Mouse (Mus musculus): ENCODE results near the gene Wwtr1. TPM values are rescaled to one million over a fixed set of nuclear protein-coding genes. Genes with fewer than 3 reads are reported as not detected.
A peak's percentile ranks its signal among the peaks of the same experiment; 100 is the strongest.

Wwtr1 gene
- total RNA-seq, 2 experiments from 2014 or later: not detected

DNA sequence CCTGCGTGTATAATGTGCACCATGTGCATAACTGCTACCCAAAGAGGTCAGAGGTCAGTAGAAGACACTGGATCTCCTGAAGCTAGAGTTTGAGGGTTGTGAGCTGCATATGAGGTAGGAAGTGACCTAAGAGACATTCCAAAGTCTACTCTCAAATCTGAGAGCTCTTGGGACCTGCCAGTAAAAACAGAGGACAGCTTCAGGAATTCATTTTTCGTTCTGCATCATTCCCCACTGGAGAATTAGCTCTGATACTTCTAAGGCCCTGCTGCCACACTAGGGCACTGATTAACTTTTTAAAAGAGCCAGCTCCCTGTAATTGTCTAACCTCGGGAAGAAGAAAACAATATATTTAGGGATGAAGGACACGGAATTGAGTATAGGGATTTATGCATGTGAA, 53.8 kb downstream of the Wwtr1 start:
- no peak for ATAC-seq (replicated peaks; ENCODE audit: poor library complexity)

DNA sequence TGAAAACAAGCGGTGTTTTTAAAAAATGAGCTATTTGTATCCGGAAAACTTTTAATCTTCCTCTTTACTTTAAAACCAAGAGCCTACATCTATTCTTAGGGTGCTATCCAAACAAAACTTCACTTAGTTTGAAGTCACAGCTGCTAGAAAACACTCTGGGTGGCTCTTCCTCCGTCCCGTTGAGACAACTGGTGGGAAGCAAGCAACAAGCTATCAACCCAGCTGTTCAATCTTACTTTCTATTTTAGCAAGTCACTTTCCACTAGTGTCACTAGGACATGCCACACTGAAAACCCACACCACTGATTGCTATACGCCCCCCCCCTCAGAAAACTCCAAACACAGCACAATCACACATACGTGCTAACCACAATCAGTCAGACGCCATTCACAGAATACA, 55.7 kb downstream of the Wwtr1 start:
- ATAC-seq (replicated peaks; ENCODE audit: poor library complexity): no peak

DNA sequence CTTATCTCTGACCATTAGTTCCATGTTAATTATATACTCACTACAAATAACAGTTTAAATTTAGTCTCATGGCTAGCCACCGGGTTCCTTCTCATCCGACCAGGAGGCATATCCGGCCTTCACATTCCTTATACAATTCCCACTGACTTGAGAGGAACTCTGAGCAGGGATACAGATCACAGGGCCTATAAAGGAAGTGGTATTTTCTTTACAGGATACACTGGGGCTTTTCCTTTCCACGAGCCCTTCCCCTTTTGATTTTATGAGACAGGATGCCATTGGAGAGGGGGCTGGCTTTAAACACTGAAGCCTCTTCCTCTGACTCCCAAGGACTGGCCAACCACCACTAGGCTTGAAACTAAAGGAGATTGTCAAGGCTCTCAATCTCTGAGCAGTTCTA, 59.6 kb downstream of the Wwtr1 start:
- ATAC-seq (replicated peaks; ENCODE audit: poor library complexity): no peak

DNA sequence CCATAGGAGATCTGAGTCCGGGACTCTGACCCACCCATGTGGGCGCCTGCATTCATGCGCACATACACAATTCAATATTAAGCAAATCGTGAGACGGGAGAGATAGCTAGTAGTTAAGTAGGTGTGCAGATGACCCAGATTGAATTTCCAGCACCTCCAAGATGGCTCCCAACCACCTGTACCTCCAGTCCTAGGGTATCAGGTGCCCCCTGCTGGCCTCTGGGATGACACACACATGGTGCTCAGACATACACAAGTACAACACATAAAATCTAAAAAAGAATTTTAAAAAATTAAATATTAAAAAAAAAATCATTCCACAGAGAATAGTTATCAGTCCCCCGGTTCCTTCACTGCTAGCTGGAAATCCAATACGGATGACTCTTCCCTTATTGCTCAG, 60.7 kb downstream of the Wwtr1 start:
- no peak for ATAC-seq (replicated peaks; ENCODE audit: poor library complexity)

DNA sequence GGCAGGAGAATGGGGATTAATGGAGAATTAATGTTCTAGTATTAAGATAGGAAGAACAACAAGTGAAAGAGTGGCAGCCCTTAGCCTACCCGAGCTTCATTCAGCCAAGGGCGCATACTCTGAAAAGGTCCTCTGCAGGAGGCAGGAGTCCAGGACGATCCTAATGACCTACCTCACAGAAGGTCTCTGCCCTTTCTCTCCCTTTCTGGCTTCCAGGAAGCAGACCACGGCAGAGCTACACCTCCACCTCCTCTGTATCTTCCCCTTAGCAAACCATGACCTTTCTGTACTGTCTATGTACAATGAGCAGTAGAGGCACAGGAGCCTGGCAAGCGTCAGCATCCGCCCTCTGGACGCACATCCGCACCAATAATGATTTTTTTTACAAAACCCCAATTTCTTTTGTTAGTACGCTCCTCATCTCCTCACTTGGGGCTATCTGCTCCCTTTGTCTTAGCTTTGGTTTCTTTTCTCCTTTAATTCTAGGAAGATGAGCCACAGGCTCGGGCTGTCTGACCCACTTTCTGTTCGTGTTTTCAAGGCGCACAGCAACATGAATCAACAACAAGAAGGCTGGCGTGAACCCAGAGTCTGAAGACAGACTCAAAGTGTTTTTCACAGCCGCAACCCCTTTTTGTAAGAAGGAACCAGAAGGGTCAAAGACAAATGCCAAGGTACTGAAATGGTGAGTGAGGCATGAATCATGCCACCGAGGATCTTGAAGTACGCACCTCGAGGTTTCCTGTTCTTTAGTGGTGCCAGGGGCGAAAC, 63.7 kb downstream of the Wwtr1 start:
- ATAC-seq (replicated peaks; ENCODE audit: poor library complexity): no peak

DNA sequence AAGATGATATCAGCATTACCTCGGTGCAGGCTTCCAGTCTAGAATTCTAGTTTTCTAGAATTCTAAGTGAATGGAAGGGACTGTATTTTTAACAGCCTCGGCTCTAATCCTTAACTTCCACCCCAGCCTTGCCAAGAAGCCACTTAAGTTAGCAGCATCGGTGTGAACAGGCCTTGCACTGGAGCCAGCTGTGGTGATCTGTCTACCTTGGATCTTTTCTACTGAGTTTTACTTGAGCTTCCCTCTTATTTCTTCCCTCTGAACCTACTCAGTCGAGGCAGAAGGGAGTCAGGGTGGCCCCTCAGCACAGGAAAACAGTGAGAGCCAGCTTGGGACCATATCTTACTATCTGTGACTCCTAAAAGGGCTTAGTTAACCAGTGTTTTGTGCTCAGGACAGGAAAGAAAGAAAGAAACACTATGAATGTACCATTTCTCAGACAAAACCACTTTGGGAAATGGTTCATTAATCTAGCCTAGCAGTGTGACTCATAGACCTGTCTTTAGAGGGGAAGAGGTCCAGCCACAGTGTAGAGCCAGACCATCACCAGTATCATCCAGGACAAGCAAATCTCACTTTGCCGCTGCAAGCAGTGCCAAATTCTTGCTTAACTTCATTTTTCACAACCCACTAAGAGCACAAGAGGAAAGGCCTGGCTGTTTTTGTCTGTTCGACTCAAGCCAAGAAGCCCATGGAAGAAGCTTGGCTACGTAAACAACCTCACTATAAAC, 65.6 kb downstream of the Wwtr1 start:
- no peak for ATAC-seq (replicated peaks; ENCODE audit: poor library complexity)

DNA sequence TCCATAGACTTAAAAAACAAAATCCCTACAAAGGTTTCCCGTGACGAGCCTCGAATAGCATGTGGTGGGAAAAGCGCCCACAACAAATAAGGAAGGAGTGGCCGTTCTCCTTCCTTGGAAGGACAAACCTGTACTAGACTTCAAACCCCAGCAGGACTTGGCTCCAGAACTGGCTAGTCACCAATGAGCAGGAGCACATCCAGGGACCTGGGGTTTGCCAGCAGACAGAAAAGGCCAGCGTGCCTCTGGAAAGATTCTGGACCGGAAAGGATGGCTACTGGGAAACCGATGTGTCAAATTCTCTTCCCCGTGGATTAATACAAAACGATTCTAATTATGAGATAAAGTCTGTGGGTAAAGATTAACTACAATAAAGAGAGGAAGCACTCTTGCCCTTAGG, 69.7 kb downstream of the Wwtr1 start:
- ATAC-seq (replicated peaks; ENCODE audit: poor library complexity): no peak

DNA sequence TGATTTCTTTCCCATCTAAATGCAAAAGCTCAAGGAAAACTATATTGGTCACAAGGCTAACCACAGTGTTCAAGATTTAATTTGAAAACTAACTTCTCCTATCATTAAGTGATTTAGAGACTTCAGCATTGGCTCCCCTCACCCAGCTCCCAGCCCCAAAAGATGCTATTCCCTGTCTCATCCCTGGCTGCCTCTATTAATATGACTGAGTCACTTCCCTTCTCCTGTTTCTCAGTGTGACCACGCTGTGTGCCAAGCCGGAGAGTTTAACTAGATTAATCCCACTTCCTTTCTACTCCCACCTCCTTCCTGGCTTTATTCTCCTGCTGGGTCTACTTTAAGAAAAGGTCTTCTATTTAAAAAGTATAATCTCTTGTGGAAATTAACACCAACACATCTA, 71.0 kb downstream of the Wwtr1 start:
- no peak for ATAC-seq (replicated peaks; ENCODE audit: poor library complexity)

DNA sequence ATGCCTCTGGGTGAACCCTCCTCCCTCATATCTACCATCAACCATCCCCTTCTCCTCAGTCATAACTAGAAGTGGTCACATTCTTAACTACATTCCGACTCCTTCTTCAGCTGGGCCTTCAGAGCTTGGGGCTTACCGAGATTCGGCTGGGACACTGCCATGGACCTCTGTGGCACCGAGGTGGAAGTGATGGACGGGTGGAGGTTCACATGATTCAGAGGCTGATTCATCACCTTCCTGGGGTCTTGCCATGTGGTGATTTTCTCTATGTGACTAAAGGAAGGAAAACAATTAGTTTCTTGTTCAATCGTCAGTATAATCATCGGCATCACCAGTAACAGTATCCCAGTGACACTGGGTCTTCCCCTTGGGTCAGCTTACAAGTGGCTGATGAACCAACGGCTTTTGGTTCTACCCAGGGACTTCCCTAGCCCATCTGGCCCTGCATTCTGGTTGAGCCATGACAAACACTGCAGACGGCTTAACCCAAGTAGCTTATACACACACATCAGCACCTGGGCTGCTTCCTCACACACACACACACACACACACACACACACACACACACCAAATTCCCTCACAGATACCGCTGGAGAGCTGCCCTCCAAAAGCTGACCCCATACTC, 74.0 kb downstream of the Wwtr1 start:
- ATAC-seq (replicated peaks; ENCODE audit: poor library complexity): no peak

DNA sequence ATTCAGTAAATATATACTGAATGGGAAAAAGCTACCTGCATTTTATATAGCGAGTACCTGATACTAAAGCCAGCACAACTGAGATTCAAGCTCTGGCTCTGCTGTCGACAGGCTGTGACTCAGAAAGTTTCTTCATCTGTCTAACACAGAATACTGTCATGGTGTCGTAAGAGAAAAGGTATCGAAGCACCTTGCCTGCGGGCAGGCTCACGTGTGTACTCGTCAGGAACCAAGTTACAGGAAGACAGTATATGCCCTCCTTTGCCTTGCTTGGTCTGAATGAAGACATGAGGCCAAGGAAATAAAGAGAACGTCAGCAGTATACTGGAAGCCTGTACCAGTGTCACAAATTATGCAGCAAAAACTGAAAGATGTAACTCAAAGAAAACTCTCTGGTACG, 74.9 kb downstream of the Wwtr1 start:
- ATAC-seq (replicated peaks; ENCODE audit: poor library complexity): no peak

DNA sequence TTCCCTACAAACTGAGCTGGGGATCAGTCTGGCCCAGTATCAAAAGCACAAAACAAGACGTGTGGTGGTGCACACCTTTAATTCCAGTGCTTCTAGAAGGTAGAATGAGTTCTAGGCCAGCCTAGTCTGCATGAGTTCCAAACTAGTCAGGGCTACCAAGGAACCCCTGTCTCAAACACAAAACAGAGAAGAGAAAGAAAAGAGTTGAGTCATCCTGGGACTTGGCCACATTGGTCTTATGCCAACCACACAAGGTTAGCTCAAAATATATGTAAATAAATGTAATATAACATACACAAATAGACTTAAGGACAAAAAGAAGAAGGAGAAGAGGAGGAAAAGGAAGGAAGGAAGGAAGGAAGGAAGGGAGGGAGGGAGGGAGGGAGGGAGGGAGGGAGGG, 77.9 kb downstream of the Wwtr1 start:
- ATAC-seq (replicated peaks; ENCODE audit: poor library complexity): no peak

DNA sequence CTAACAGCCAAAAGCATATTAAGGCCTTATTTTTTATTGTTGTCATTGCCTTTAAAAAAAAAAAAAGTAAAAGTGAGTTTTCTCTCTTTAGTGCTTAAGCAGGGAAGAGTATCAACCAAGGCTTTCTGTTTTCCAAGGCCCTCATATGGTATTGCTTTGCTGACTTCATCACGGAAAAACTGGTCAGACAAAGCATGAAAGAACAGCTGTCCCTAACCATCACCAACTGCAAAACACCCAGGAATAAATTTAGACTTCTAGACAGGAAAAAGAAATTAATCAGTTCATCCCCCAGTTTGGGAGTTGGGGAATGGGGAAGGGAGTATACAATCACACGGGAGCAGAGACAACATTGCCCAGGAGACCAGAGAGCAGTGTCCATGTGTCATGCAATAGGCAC, 79.3 kb downstream of the Wwtr1 start:
- no peak for ATAC-seq (replicated peaks; ENCODE audit: poor library complexity)

DNA sequence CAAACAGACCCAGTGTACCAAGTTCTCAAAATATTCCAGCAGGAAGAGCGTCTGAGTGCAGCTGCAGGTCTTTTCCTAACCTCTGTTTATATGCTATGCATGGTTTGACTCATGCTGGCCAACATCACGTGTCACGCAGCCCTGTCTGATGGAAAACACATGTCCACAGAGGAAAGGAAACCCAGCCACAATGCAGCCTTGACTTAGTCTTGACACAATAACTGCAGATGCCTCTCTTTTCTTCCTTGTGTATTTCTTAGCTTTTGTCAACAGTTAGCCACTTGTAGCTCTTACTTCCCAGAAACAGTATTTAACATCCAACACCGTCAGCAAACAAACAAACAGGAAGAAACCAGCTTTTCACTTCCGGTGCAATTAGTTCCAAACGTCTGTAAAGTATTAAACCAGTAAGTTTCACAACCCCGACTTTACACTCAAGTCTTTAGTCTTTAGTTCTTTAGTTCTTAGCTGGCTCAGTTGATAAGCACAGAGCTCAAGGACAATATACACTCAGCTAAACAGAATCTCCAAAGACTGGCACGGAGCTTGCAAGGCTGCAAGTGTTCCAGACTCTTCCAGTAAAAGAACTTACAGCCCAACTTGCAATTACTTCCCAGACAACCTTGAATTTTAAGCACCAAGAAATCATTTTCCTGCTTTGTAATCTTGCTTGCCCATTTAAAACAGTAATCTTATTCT, 88.1 kb downstream of the Wwtr1 start:
- no peak for ATAC-seq (replicated peaks; ENCODE audit: poor library complexity)

DNA sequence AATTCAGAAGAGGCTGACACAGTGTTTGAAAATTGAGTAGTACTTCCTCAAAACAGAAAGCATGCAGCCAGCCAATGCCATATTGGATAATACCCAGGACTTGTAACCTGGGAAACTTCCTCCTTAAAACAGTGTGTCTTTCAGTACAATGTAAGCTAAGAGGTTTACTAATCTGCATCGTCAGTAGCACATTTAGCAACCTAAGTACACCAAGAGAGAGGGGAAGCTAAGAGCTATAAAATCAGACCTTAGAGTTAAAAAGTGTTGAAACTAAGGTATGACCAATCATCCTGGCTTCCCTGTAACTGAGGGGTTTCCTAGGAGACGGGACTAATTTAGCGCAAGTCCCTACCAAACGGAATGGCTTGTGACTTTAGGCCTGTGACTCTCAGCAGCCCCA, 89.6 kb downstream of the Wwtr1 start:
- no peak for ATAC-seq (replicated peaks; ENCODE audit: poor library complexity)

DNA sequence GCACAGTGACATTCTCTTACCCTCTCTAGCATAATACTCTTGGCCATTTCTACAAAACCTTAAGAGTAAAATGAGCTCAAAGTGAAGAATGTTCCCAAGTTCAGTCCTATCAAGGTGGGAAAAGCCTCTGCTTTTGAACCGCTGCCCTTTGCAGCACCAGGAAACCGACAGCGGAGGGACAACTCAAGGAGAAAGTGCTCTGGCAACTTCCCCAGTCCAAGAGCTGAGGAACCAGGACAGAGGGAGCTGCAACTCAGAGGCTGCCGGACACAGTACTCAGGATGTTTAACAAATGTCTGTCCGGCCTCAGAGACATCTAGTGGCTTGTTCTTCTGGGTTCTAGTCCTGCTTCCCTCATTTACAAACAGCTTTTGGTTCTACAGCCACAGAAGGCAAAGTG, 93.7 kb downstream of the Wwtr1 start:
- no peak for ATAC-seq (replicated peaks; ENCODE audit: poor library complexity)

DNA sequence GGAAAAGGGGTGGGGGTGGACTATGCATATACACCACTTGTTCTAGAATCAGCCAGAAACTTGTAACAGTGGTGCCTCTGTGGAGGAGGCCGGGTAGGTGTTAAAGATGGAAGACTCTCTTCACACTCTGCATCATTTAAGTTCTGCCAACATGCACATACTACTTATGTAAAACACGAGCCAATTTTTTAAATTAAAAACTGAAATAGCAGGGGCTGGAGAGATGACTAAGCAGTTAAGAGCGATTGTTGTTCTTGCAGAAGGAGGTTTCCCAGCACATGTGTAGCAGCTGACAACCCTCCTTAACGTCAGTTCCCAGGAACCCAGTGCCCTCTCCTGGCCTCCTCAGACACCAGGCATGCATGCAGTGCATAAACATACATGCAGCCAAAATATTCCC, 95.1 kb downstream of the Wwtr1 start:
- ATAC-seq (replicated peaks; ENCODE audit: poor library complexity): no peak

DNA sequence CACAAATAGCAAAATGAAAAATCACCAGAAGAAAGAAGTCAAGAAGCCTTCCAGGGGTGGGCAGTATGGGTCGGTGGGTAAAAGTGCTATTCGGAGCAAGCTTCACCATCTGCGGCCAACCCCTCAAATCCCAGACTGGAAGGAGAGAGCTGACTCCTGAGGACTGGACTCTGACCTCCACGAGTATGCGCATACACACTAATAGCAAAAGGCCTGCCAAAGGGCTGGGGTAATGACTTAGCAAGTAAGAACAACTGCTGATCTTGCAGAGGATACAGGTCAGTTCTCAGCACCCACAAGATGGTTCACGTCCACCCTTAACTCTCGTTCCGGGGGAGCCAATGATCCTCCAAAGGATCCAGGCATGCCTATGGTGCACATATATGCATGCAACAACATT, 101.3 kb downstream of the Wwtr1 start:
- ATAC-seq (replicated peaks; ENCODE audit: poor library complexity): no peak

DNA sequence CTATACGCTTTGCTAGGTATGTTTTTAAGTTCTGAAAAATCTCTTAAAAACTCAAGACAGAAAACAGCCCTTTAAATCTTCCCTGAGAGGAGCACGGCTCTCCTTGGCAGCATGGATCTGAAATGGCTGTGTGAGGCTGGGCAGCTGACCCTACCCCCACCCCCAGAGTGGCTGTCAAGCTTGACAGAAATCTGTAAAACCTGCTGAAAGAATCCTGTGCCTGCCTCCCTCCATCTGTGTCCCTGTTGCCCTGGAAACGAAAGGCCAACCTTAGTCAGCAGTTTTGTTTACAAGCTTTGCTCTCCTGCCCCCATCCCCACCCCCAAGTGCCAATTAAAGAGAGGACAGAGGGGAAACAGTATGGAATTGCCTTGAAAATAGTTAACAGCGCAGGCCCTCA, 103.3 kb downstream of the Wwtr1 start:
- no peak for ATAC-seq (replicated peaks; ENCODE audit: poor library complexity)

DNA sequence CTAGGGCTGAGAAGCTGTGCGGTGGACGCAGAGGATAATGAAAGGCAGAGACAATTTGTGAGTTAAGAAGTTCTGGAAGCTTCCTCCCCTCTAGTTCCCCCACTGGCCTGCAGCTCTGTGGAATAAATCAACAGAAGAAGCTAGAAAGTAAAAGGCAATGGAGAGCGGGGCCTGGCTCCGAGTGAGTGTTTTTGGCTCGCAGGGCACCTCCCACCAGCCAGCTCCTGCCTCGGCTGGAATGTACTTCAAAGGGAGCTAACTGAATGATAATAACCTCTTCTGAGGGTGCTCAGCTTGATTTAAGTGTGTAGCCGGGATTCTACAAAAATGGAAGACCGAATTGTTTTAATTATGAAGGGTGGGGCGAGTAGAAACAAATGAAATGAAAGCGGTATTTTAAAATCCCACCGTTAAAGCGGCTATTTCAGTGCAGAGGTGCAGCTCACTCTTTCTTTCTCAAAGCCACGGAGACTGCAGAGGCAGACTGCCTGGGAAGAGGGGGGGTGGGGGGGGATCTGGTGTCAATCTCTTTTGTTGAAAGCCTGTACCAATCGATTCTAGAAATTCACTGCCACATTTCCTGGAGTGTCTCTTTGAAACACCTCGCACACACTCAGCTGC, 104.6 kb downstream of the Wwtr1 start:
- no peak for ATAC-seq (replicated peaks; ENCODE audit: poor library complexity)

DNA sequence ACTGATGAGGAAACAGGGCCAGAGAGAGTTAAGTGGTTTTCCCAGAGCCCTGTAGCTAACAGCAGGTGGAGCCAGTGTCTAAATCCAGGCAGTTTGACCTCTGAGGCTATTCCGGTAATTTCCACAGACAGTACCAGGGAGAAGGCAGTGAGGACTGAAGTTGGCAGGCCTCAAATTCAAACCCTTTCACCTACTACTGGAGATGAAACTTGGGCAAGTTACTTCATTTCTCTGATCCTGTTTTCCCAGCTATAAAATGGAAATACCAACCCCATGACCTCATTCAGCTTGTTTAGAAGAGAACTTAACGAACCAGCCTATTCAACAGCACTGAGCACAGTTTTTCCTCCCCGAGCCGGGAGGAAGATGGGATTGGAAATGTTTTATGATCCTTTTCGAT, 105.4 kb downstream of the Wwtr1 start:
- peak; percentile 63 for ATAC-seq (replicated peaks; ENCODE audit: poor library complexity)

DNA sequence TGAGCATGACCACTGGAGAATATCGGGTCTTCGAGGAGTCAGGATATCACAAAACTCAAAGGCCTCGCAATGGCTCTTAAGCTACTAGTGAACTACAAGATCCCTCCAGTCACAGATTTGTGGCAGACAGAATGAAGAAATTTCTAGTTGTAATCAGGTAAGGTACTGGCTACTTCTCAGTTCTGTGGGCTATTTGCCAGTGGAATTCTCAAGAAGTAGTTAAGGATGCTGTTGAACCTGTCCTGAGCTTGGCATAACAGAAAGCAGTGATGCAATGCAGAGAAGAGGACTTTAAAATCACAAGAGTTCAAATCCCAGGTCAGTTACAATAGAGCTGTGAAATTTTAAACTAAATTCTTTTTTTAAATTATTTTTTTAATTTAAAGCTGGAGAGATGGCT, 106.4 kb downstream of the Wwtr1 start:
- ATAC-seq (replicated peaks; ENCODE audit: poor library complexity): no peak

All from megakaryocyte progenitor cell, adult 5-6 weeks (primary cell).